9 mouse cellular contexts compared by ENCODE assay signal in genomic region chr11:86624237-86624941, GRCm38 (mm10). TPM values are rescaled to one million over a fixed set of nuclear protein-coding genes. Genes with fewer than 3 reads are reported as not detected.
DNase-seq lines count a peak whose midpoint lies in the region; ATAC-seq and TF ChIP-seq lines count a peak whose summit lies in the region.
"Had no signal": no experiment of that assay in that cellular context is flagged by ENCODE, and none has a peak within 500 bp of the region (broad histone marks: within the 10 kb centered on the region; RNA-seq: fewer than 3 reads in every experiment).

No protein-coding gene starts in this region.

- WGBS in embryonic facial prominence, embryonic 14.5 days: 53% methylated on average over 5 of the region's 5 CpGs
- whole genome bisulfite sequencing in lung, embryonic 15.5 days: 38% methylated on average over 5 of the region's 5 CpGs
- 32% methylated on average over 5 of the region's 5 CpGs for WGBS in stomach, postnatal 0 days
- 80% methylated on average over 5 of the region's 5 CpGs for WGBS in hindbrain, embryonic 12.5 days
- 86% methylated on average over 5 of the region's 5 CpGs for WGBS in neural tube, embryonic 15.5 days

- no peak overlapping the region for H3K9ac ChIP-seq in embryonic facial prominence, embryonic 14.5 days (ENCODE audit: low read depth, low read length)
- H3K9ac ChIP-seq in lung, embryonic 15.5 days: no peak overlapping the region
- no peak overlapping the region for H3K9ac ChIP-seq in stomach, postnatal 0 days (ENCODE audit: low read length)
- no peak overlapping the region for H3K9ac ChIP-seq in hindbrain, embryonic 12.5 days
- no peak overlapping the region for H3K9ac ChIP-seq in neural tube, embryonic 15.5 days (replicated peaks)
- H3K9ac ChIP-seq: forebrain, embryonic 15.5 days had no signal

- no peak for TF ChIP-seq CTCF in stomach, postnatal 0 days (IDR thresholded peaks at IDR 0.05; ENCODE audit: low read depth)

- DNase-seq in urinary bladder, postnatal 14 days (ENCODE audit: low spot score): peak; percentile 39
- no peak for DNase-seq in urinary bladder, postnatal 10 days (ENCODE audit: low spot score)
- peak; percentile 61 for DNase-seq in embryonic facial prominence, embryonic 14.5 days (ENCODE audit: low spot score)
- DNase-seq in stomach, postnatal 0 days (ENCODE audit: low spot score): peak; percentile 39
- DNase-seq in cerebellum, adult 8-10 months: no peak

- no peaks in the 10 kb centered on the region for H3K27me3 ChIP-seq in embryonic facial prominence, embryonic 14.5 days (replicated peaks; ENCODE audit: control insufficient read depth, insufficient read depth, low read length)
- no peaks in the 10 kb centered on the region for H3K27me3 ChIP-seq in lung, embryonic 15.5 days
- H3K27me3 ChIP-seq in stomach, postnatal 0 days (ENCODE audit: control insufficient read depth, insufficient read depth, low read length): no peaks in the 10 kb centered on the region
- H3K27me3 ChIP-seq in hindbrain, embryonic 12.5 days: no peaks in the 10 kb centered on the region
- H3K27me3 ChIP-seq in neural tube, embryonic 15.5 days (replicated peaks): no peaks in the 10 kb centered on the region
- H3K27me3 ChIP-seq: forebrain, embryonic 15.5 days had no signal

- no peaks in the 10 kb centered on the region for H3K9me3 ChIP-seq in embryonic facial prominence, embryonic 14.5 days (ENCODE audit: control insufficient read depth, low read length)
- no peaks in the 10 kb centered on the region for H3K9me3 ChIP-seq in lung, embryonic 15.5 days
- no peaks in the 10 kb centered on the region for H3K9me3 ChIP-seq in stomach, postnatal 0 days (ENCODE audit: control insufficient read depth, low read length)
- H3K9me3 ChIP-seq in hindbrain, embryonic 12.5 days (replicated peaks): no peaks in the 10 kb centered on the region
- no peaks in the 10 kb centered on the region for H3K9me3 ChIP-seq in neural tube, embryonic 15.5 days (replicated peaks)
- H3K9me3 ChIP-seq: forebrain, embryonic 15.5 days had no signal

- H3K36me3 ChIP-seq in embryonic facial prominence, embryonic 14.5 days (ENCODE audit: control insufficient read depth, insufficient read depth, low read length): no peaks in the 10 kb centered on the region
- no peaks in the 10 kb centered on the region for H3K36me3 ChIP-seq in lung, embryonic 15.5 days
- no peaks in the 10 kb centered on the region for H3K36me3 ChIP-seq in stomach, postnatal 0 days (ENCODE audit: control insufficient read depth, insufficient read depth, low read length)
- no peaks in the 10 kb centered on the region for H3K36me3 ChIP-seq in hindbrain, embryonic 12.5 days
- H3K36me3 ChIP-seq in neural tube, embryonic 15.5 days: no peaks in the 10 kb centered on the region
- H3K36me3 ChIP-seq: forebrain, embryonic 15.5 days had no signal

- H3K27ac ChIP-seq in embryonic facial prominence, embryonic 14.5 days (replicated peaks; ENCODE audit: low read depth, low read length): peak overlapping the region; percentile 2; the same call in 1 of the 2 replicates
- peak overlapping the region; percentile 69 for H3K27ac ChIP-seq in lung, embryonic 15.5 days
- peak overlapping the region; percentile 66 for H3K27ac ChIP-seq in stomach, postnatal 0 days (replicated peaks)
- no peak overlapping the region for H3K27ac ChIP-seq in hindbrain, embryonic 12.5 days
- H3K27ac ChIP-seq in neural tube, embryonic 15.5 days (replicated peaks): no peak overlapping the region
- H3K27ac ChIP-seq: forebrain, embryonic 15.5 days had no signal

- no peak overlapping the region for H3K4me3 ChIP-seq in embryonic facial prominence, embryonic 14.5 days (ENCODE audit: low read depth, low read length)
- no peak overlapping the region for H3K4me3 ChIP-seq in lung, embryonic 15.5 days
- H3K4me3 ChIP-seq in stomach, postnatal 0 days (ENCODE audit: low read depth, low read length): no peak overlapping the region
- no peak overlapping the region for H3K4me3 ChIP-seq in hindbrain, embryonic 12.5 days
- H3K4me3 ChIP-seq in neural tube, embryonic 15.5 days (replicated peaks): no peak overlapping the region
- H3K4me3 ChIP-seq: forebrain, embryonic 15.5 days had no signal

- H3K4me2 ChIP-seq in embryonic facial prominence, embryonic 14.5 days (ENCODE audit: low read depth, low read length): no peak overlapping the region
- no peak overlapping the region for H3K4me2 ChIP-seq in lung, embryonic 15.5 days
- no peak overlapping the region for H3K4me2 ChIP-seq in stomach, postnatal 0 days (replicated peaks; ENCODE audit: low read depth)
- no peak overlapping the region for H3K4me2 ChIP-seq in hindbrain, embryonic 12.5 days (replicated peaks)
- no peak overlapping the region for H3K4me2 ChIP-seq in neural tube, embryonic 15.5 days
- H3K4me2 ChIP-seq: forebrain, embryonic 15.5 days had no signal

- ATAC-seq in embryonic facial prominence, embryonic 14.5 days (ENCODE audit: low read depth): no peak
- no peak for ATAC-seq in lung, embryonic 15.5 days (ENCODE audit: borderline replicate concordance, extremely low read depth, low FRiP score, low TSS enrichment)
- ATAC-seq in stomach, postnatal 0 days (ENCODE audit: low FRiP score, low TSS enrichment): peak; percentile 79
- no peak for ATAC-seq in hindbrain, embryonic 12.5 days (ENCODE audit: low FRiP score)
- ATAC-seq in neural tube, embryonic 15.5 days (ENCODE audit: low FRiP score): no peak
- ATAC-seq: forebrain, embryonic 15.5 days had no signal

- TF ChIP-seq EP300 in stomach, postnatal 0 days (optimal IDR thresholded peaks at IDR 0.05): no peak

- H3K4me1 ChIP-seq in embryonic facial prominence, embryonic 14.5 days (ENCODE audit: control insufficient read depth, insufficient read depth, low read length): peaks cover 8% of the 10 kb centered on the region; the same call in 1 of the 2 replicates
- 0 out of 2 replicates have a peak, but pooled peaks cover 9% of the 10 kb centered on the region for H3K4me1 ChIP-seq in lung, embryonic 15.5 days
- no peaks in the 10 kb centered on the region for H3K4me1 ChIP-seq in stomach, postnatal 0 days (replicated peaks; ENCODE audit: control insufficient read depth, insufficient read depth)
- H3K4me1 ChIP-seq in hindbrain, embryonic 12.5 days: no peaks in the 10 kb centered on the region; the same call in 1 of the 2 replicates
- H3K4me1 ChIP-seq in neural tube, embryonic 15.5 days: peaks cover 4% of the 10 kb centered on the region; the same call in 1 of the 2 replicates
- H3K4me1 ChIP-seq: forebrain, embryonic 15.5 days had no signal

RNA-seq across cellular contexts. Expression of gene Vmp1, which starts 59.2 kb away (rescaled TPM):
- 86.6 and 96.2 TPM in 2 replicates for polyA plus RNA-seq in embryonic facial prominence, embryonic 14.5 days (2014; fragmentation: Nextera tagmentation; extraction: Ambion mirVana)
- 99.3 and 107 TPM in 2 replicates for polyA plus RNA-seq in lung, embryonic 15.5 days (2015; fragmentation: Nextera tagmentation; extraction: Ambion mirVana)
- polyA plus RNA-seq in stomach, postnatal 0 days (2015; fragmentation: Nextera tagmentation; extraction: Ambion mirVana): 162 and 181 TPM in 2 replicates
- 89.6 and 90.0 TPM in 2 replicates for polyA plus RNA-seq in hindbrain, embryonic 12.5 days (2016; fragmentation: Nextera tagmentation; extraction: Ambion mirVana)
- polyA plus RNA-seq in neural tube, embryonic 15.5 days (2015; fragmentation: Nextera tagmentation; extraction: Ambion mirVana): 126 and 132 TPM in 2 replicates

RNA-seq across cellular contexts. Expression of gene Ptrh2, which starts 59.4 kb away (rescaled TPM):
- 25.9 and 26.9 TPM in 2 replicates for polyA plus RNA-seq in embryonic facial prominence, embryonic 14.5 days (2014; fragmentation: Nextera tagmentation; extraction: Ambion mirVana)
- 32.0 and 32.5 TPM in 2 replicates for polyA plus RNA-seq in lung, embryonic 15.5 days (2015; fragmentation: Nextera tagmentation; extraction: Ambion mirVana)
- 19.4 and 19.8 TPM in 2 replicates for polyA plus RNA-seq in stomach, postnatal 0 days (2015; fragmentation: Nextera tagmentation; extraction: Ambion mirVana)
- polyA plus RNA-seq in hindbrain, embryonic 12.5 days (2016; fragmentation: Nextera tagmentation; extraction: Ambion mirVana): 33.0 and 33.7 TPM in 2 replicates
- 30.9 TPM in 2 replicates for polyA plus RNA-seq in neural tube, embryonic 15.5 days (2015; fragmentation: Nextera tagmentation; extraction: Ambion mirVana)

Comparison
In these comparisons a context has a peak if more than half of its experiments do, and no peak if none do; other contexts are left out.
1. DNase-seq: peak in urinary bladder, postnatal 14 days (single experiment), embryonic facial prominence, embryonic 14.5 days (single experiment) and stomach, postnatal 0 days (single experiment); none in urinary bladder, postnatal 10 days (single experiment) and cerebellum, adult 8-10 months (single experiment).
2. H3K27ac ChIP-seq: peak in embryonic facial prominence, embryonic 14.5 days (single experiment), lung, embryonic 15.5 days (single experiment) and stomach, postnatal 0 days (single experiment); none in hindbrain, embryonic 12.5 days (single experiment) and neural tube, embryonic 15.5 days (single experiment).